Mouse (Mus musculus) liver, embryonic 14.5 days (tissue): ENCODE data around the gene Gorab. TPM values are rescaled to one million over a fixed set of nuclear protein-coding genes. Genes with fewer than 3 reads are reported as not detected.

Source experiments
- ATAC-seq: fragments of 200-750 bp; cut with Nextera tagmentation; 2 replicates; pipeline ENCODE4 v1.8.0; 2017; ENCODE audit warnings: moderate number of reproducible peaks, mild to moderate bottlenecking, moderate library complexity; ENCODE audit not compliant: insufficient read depth
- DNase-seq, 3 experiments: peaks; one replicate each; pipeline ENCODE4 v3.0.0-alpha.2; 2012 to 2013; ENCODE audit warnings: low read depth in 3 of 3, low spot score in 3 of 3
- H3K27ac ChIP-seq: fragments of 300-500 bp; sonication (generic); 2 replicates; pipeline ENCODE4 v1.5.1; 2014; ENCODE audit warnings: moderate library complexity, mild to moderate bottlenecking, control low read depth, inconsistent platforms
- H3K27me3 ChIP-seq: fragments of 300-500 bp; sonication (generic); 2 replicates; pipeline ENCODE4 v1.6.1; 2014; ENCODE audit warnings: mild to moderate bottlenecking, low read length, moderate library complexity; ENCODE audit not compliant: control insufficient read depth, insufficient read depth
- H3K36me3 ChIP-seq: fragments of 300-500 bp; sonication (generic); replicated peaks from 2 replicates; pipeline ENCODE4 v1.6.1; 2014; ENCODE audit warnings: low read depth; ENCODE audit not compliant: control insufficient read depth, insufficient read depth
- H3K4me1 ChIP-seq, 2 experiments: fragments of 200-500 bp in 1 of 2; fragments of 300-500 bp in 1 of 2; sonication (generic) in 1 of 2; replicated peaks; 2 replicates each; pipeline ENCODE4 v1.6.1; 2012 to 2014; ENCODE audit warnings: antibody characterized with exemption in 1 of 2, inconsistent platforms in 1 of 2, low read length in 1 of 2; ENCODE audit not compliant: control insufficient read depth in 2 of 2, insufficient read depth in 2 of 2
- H3K4me2 ChIP-seq: fragments of 300-500 bp; sonication (generic); 2 replicates; pipeline ENCODE4 v1.6.1; 2014; ENCODE audit warnings: low read depth, mild to moderate bottlenecking, control low read depth, moderate library complexity
- H3K4me3 ChIP-seq, 2 experiments: fragments of 200-500 bp in 1 of 2; fragments of 300-500 bp in 1 of 2; sonication (generic) in 1 of 2; 2 replicates each; pipeline ENCODE4 v1.5.1; 2012 to 2014; ENCODE audit warnings: low read depth in 2 of 2, low read length in 2 of 2, mild to moderate bottlenecking in 2 of 2, control low read depth in 1 of 2, inconsistent platforms in 1 of 2, moderate library complexity in 1 of 2; ENCODE audit not compliant: insufficient read depth in 1 of 2
- H3K9ac ChIP-seq: fragments of 300-500 bp; sonication (generic); replicated peaks from 2 replicates; pipeline ENCODE4 v1.6.1; 2014; ENCODE audit warnings: mild to moderate bottlenecking, control low read depth, moderate library complexity
- H3K9me3 ChIP-seq: fragments of 300-500 bp; sonication (generic); 2 replicates; pipeline ENCODE4 v1.6.1; 2016; ENCODE audit warnings: low read length, mixed read lengths; ENCODE audit not compliant: control insufficient read depth
- CTCF ChIP-seq: IDR thresholded peaks from 2 replicates; pipeline ENCODE4 v1.5.1; 2016; ENCODE audit warnings: antibody characterized with exemption, low read depth, control low read depth
- EP300 ChIP-seq: IDR thresholded peaks from 2 replicates; pipeline ENCODE4 v1.6.1; 2016; ENCODE audit warnings: antibody characterized with exemption, low read depth
- WGBS: fragments of 180-500 bp; shearing (Covaris S2); extraction: QIAGEN DNeasy Blood & Tissue Kit; methylation state at CpG from one replicate; pipeline ENCODE4 v1.1.7; 2014; ENCODE audit not compliant: insufficient replicate concordance; 5-methylcytosine and 5-hydroxymethylcytosine counted together
- polyA plus RNA-seq, 2 experiments: library from polyadenylated mRNA; depleted of rRNA in 1 of 2; stranded (reverse) in 1 of 2; unstranded in 1 of 2; fragments of >200 nt; fragmentation: Nextera tagmentation in 1 of 2; extraction: Ambion mirVana in 1 of 2; gene quantifications; 2 replicates each; pipeline versions ENCODE4 v1.2.1 to v1.2.3; 2012 to 2014

The Gorab gene
- polyA plus RNA-seq, 2 experiments = 2.4 to 3.3 TPM

DNA sequence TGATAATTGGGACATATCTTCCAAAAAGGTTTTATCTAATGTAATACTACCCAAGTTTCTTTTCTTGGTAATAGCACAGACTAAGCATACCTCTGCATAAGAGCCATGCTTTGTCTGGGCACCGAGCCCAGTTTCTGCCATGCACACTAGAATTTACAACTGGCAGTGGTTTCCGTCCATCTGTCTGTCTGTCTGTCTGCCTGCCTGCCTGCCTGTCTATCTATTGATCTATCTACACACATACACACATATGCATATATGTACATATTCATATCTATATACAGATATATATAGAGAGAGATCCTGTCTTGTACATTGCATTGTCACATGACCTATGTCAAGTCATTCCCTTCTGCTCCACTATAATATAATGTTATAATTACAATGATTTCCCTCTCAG lies 65.6 kb downstream of the Gorab start:
- Histone ChIP-seq H3K4me2 (no peak overlapping the region), H3K27me3 (no peaks in the 10 kb centered on the region), H3K4me1 (no peaks in the 10 kb centered on the region), H3K4me3 (no peak overlapping the region), H3K36me3 (no peaks in the 10 kb centered on the region), H3K9me3 (no peaks in the 10 kb centered on the region), H3K9ac (no peak overlapping the region), H3K27ac (no peak overlapping the region)
- TF ChIP-seq EP300 = no peak
- TF ChIP-seq CTCF = no peak
- no peak for ATAC-seq
- WGBS = 64% methylated on average over 2 of the region's 2 CpGs
- no peak for DNase-seq

Other genes starting within 250 kb of the Gorab start
- gene Prrx1, start 90.0 kb downstream of the Gorab start, polyA plus RNA-seq (2012; rRNA removed) = 0.06 and 0.23 TPM in 2 replicates
- 0.13 TPM in 1 of 2 replicates, not detected in the other for gene Prrx1, start 90.0 kb downstream of the Gorab start, polyA plus RNA-seq (2014; fragmentation: Nextera tagmentation; extraction: Ambion mirVana)